Mouse (Mus musculus) C2C12 (cell line): ENCODE results near the gene Fbrsl1.

Experiments
- CTCF ChIP-seq: IDR thresholded peaks from one replicate; pipeline ENCODE4 v1.5.1; 2011; ENCODE audit not compliant: control insufficient read depth, insufficient read depth, insufficient read length
- MYOD1 ChIP-seq: IDR thresholded peaks from one replicate; pipeline ENCODE4 v1.6.1; 2011; ENCODE audit warnings: low read depth; ENCODE audit not compliant: control insufficient read depth, insufficient read length
- USF1 ChIP-seq: IDR thresholded peaks from one replicate; pipeline ENCODE4 v1.6.1; 2011; ENCODE audit warnings: low read depth, mild to moderate bottlenecking, control low read depth, moderate library complexity

DNA sequence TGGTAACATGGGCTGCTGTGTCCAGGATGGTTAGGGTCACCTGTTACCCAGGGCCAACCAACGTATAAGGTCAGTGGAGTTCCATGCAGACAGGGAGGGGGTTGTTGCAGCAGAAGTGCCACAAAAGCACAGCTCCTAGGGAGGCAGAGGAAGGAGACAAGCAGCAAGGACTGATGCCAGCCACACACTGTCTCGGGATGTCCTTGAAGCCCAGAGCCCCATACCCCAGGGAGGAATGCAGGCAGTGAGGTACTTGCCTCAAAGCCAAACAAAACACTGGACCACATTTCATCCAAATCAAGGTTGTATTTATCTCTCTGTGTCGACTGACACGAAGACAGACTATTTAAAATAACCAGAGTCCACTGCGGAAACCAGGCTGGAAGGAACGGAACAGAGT, 86.8 kb downstream of the Fbrsl1 start:
- TF ChIP-seq CTCF (no peak), USF1 (no peak), MYOD1 (no peak)
